Mouse (Mus musculus) retina, postnatal 7 days (tissue): ENCODE measurements around the gene Celsr1.
"Not testable (repeated sequence)": the region's sequence is repeated elsewhere in the genome, so short reads cannot be mapped to it uniquely, and the experiment has no call there.

Experiments used
- DNase-seq: peaks from one replicate; pipeline ENCODE4 v3.0.0-alpha.2; 2012; ENCODE audit warnings: low read depth, low spot score

The Celsr1 gene

DNA sequence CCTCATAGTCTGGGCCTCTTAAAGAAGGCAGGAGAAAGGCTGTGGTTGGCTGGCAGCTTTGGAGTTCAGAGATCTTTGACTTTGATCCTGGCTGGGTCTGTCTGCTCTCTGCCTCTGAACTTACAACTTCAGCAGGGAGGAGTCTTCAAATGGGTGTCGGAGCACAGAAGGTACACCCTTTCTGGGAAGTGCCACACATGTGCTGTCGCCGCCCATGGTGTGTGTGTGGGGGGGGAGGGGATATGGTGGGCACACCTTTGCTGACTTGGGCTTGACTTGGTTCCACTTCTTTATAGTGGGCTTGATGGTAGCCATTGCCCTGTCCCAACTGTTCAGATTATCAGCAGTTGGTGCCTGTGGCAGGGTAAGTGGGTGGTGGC, 31.3 kb upstream of the Celsr1 start:
- DNase-seq, result no peak

DNA sequence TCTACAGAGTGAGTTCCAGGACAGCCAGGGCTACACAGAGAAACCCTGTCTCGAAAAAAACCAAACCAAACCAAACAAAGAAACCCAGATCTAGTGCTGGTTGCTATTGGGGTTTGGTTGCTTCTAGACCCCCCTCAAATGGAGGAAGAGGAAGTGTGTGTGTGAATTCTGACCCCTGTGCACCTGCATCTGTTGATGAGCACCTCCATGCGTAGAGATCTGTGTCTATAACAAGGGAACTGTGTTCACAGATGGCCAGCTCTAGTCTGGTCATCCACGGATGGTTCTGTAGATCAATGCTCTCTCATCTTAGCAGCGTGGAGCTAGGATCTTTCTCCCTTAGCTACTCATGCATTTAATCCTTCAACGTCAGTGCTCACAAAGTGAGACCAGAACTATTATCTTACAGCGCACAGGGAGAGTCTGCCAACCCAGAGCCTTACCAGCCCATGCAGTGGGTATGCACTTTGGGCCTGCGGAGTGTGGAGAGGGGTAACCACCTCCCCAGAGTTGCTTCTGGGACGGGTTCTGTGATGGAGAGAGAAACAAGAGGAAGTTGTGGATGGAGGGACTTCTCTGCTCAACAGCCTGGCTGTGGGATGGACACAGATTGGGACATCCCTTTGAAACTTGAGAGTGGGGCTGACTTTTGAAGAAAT, 30.7 kb upstream of the Celsr1 start:
- no peak for DNase-seq

DNA sequence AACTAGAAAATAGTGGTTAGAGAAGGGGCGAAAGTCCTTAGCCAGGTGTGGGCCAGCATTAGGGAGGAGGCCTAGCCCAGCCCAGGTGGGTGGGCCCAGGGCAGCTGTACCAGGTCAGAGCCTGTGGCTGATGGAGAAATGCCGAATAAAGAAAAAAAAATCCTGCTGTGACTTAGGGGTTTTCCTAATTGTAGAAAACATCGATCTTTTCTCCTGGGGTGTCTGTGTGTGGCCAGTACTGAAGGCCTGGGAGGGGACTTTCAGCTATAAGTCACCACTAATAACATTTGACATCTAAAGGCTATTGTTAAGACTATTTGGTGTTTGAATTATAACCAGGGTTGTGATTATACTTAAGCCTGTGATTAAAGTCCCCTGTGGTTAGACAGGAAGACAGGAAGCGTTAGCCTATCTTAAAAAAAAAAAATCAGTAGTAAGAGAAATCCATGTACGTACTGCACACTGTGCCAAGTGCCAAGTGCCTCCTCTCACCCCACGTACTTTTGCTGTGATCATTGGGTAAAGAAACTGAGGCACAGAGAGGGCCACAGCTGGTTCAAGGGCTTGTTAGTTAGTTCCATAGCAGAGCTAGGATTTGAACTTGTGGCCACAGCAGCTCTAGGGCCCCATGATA, 28.4 kb upstream of the Celsr1 start:
- no peak for DNase-seq

DNA sequence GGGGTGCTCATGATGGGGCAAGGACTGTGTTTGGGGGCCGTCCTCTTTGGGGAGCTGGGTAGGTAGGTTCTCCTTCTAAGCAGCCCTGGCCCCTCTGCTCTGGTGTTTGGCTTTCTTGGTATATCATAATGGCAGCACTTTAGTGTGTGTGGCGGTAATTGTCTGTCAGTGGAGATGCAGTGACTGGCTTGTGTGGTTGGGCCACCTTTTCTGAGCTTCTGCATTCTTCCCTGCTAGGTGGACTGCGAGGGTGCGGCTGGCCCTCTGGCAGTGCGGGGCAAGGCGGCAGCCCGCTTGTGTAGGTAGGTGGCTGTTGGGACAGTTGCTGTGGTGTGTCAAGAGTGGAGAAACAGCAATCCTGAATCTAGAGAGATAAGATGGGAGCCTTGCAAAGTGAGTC, 27.6 kb upstream of the Celsr1 start:
- DNase-seq, result no peak

DNA sequence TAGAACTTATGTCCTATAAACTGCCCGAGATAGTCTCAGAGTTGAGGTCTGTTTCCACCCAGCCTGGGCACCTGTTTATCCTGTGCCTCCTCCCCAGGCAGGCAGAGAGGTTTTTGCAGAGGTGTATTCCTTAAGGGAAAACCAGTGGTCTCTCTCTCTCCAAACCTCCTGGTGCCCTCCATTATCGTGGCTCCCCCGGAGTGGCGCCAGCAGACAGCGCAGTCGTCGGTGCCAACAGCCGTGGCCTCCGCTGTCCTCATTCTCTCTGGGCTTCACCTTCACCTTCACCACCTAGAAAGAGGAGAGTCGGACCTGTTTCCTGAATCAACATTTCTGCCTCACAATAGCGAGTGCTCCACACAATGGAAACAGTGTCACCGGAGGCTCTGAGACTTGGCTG, 27.0 kb upstream of the Celsr1 start:
- no peak for DNase-seq

DNA sequence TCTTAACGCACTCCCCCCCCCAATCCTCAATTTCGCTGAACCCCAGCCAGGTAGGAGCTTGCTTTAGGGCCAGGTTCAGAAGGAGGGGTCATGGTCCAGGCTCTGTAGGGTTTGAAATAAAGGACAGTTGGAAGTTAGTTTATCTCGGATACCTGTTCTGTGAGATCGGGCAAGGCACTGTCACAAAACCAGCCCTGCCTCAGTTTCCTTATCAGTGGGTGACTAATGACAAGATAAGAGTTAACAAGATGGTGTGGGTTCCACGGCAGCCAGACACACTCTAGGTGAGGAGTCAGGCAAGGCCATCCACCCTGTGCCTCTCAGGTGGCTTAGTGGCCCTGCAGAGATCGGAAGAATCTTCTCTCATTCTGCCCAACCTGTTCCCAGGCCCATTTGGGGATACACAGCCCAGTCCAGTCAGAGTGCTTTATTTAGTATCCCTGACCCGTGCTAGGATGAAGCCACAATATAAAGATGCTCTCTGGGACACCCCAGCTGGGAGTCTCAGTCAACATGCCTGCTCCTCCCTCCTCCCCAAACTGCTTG, 26.3 kb upstream of the Celsr1 start:
- DNase-seq, result no peak

DNA sequence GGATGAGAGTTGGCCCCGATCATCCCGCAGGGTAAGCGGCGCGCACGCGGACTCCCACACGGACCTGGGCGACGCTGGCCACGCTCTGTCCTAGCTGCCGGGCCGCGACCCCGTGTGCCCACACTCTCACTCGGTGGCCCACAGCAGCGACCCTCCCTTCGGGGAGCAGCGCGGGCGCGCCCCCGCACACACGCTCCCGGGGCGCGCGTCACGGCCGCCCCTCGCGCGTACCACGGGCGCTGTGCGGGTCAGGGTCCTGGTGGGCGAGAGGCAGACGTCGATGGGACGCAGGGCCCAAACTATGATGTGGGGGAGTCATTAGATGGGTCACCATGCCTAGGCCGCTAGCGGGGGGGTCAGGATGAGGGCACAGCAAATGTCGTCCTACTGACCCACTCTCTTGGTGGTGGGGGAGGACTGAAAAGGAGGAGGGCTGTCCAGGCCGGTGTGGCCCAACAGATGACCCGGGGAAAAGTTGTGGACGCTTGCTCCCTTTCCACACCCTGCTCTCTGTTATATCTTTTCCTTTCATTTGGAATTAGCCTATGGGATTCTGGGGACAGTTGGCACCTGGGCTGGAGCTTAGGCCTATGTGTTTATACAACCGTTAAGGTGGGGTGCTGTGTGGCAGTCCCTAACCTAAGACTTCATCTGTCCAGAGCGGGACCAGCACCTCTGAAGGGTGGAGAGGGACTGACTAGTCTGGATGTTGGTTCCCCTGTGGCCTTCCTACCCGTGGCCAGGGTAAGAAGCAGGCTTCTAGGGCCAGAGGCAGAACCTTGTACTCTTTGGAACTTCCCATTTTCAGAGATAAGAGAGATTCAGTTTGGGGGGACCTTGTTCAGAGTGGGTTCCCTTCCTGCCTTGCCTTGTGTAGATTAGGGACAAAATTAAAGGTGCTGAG, 25.6 kb upstream of the Celsr1 start:
- no peak for DNase-seq

DNA sequence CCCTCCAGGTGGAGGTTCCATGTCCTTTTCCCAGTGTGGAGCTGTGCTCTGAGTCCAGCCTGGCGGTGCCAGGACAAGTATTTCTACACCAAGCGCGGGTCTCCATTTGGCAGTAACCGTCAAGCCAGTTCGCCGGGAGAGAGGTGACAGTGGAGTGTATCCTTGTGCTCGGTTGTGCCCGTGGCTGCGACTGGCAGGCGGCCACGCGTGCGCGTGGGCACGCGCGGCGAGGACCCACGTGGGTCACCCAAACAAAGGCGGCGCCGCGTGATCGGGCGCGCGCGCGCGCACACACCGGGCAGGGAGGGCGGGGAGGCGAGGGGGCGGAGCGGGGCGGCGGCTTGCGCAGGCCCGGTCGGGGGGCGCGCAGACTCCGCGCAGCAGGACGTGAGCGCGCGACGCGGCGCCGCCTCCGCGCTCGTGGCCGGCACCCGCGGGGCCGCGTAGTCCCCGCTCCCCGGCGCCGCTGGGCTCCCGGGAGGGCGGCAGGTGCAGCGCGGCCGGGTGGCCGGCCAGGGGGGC, 24.9 kb upstream of the Celsr1 start:
- peak; percentile 75 for DNase-seq

DNA sequence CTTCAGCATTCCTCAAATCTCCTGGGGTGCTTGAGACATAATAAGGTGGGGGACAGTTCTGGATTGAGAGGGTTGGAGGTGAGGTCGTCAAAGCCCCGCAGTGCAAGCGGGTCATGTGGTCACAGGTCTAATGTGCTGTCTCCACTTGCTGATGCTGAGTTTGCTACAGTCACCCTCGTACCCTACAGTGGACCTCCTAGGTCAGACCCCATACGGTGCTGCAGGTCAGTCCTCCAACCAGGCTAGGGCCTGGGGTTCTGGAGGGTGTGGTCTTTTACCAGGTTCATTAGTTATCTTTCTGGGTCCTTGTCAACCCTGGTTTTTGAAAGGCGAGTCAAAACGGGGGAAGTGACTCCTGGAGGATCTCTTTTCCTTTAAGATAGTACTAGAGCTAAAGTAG, 24.3 kb upstream of the Celsr1 start:
- no peak for DNase-seq

DNA sequence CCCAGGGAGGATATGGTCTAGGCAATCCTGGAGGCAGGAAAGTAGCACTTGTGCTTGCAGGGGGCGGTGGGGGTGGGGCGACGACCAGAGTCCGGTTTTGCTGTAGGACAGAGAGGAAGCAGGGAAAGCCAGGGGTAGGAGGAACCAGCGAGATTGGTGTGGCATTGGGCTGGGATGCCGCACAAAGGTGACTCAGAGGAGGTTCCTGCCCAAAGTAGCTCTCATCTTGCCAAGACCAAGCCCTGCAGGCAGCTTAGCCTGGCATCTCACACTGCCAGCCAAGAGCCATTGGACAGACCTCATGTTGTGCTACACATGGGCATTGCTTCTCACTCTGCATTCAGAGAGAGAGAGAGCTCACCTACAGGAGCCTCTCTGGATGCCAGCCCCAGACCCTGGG, 23.8 kb upstream of the Celsr1 start, which contains the start of gene Gramd4:
Gene Gramd4 (plus strand): TSS at position 283 of the 400 bp plus-strand sequence.
- DNase-seq, result no peak

DNA sequence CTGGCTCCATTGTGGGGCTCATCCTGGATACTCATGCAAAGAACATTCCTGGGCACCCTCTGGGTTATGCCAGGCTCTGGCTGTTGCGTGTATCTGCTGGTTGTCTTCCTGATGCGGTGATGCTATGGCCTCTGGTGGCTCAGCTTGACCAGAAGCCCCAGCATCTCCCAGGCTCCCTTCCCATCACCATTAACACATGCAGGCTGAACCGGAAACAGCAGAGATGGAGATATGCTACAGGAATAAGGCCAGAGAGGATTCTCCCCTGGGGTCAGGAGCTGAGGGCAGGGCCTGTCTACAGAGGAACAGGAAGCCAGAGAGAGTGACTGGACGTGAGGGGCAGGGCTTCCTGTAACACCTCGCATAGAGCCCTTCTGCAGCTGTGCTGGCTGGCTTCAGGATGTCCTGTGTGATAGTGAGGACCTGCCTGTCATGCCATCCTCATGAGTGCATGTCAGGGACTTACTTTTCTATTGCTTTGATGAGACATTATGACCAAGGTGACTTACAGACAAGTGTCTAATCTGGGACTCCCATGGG, 22.7 kb upstream of the Celsr1 start:
- DNase-seq, result no peak

DNA sequence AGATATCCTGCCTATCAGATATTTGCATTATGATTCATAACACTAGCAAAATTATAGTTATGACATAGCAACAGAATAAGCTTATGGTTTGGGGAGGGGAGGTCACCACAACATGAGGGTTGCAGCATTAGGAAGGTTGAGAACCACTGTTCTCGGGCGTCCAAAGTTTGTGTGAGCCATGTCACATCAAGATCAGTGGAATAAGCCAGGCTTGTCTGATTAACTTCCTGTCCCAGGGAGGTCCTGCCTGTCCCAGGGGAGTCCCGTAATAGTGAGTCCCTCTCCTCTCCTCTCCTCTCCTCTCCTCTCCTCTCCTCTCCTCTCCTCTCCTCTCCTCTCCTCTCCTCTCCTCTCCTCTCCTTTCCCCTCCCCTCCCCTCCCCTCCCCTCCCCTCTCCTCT, 21.3 kb upstream of the Celsr1 start:
- DNase-seq, result not testable (repeated sequence)

DNA sequence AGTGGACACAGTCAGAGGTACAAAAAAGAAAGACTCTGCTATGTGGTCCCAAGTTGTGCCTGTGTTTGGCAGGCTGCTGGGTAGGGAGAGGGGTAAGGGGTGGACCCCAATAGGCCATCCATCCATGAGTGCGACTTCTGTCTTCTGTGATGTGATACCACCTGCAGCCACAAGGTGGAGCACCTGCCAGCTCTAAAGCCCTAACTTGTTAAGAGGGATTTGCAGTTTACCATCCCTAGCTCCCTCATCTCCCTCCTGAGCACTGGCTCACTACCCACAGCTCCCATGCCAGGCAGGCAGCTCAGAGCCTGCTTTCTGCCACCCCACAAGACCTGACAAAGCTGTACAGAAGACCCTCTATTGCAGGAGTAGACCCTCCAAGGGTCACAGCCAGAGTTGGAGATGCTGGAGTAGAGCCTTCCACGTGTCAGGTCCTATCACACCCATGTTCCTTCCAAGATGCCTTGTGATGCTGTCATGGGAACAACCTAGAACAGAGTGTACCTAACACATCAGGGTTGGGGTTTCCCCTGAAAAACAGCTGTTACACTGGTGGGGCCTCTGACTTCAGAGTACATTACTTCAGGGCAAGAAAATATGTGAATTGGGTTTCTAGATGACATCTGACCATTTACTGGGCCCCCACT, 20.4 kb upstream of the Celsr1 start:
- DNase-seq, result peak; percentile 76

DNA sequence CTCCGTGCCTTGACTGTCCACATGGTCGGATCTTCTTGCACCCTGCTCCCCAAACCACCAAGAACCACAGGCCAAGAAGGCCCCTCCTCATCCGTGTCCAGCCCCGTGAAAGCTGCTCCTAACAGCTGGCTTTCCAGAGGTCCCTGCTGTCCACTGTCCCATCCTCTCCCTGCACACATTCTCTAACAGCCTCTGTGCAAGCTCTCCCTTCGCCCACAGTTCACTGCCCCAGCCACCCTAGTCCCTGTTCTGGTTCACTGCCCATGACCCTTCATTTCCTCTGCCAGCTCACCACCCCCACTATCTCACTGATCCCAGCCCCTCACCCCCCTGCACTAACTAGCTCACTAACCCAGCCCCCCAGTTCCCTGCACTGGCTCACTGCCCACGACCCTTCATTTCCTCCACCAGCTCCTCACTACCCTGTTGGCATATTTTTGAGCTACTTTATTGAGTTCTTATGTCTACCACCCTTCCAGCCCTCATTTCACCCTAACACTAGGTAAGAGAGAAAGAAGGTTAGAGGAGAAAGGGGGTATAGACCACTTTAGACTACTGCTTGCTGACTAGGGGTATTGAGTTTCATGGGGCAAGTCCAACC, 18.4 kb upstream of the Celsr1 start:
- DNase-seq, result no peak

DNA sequence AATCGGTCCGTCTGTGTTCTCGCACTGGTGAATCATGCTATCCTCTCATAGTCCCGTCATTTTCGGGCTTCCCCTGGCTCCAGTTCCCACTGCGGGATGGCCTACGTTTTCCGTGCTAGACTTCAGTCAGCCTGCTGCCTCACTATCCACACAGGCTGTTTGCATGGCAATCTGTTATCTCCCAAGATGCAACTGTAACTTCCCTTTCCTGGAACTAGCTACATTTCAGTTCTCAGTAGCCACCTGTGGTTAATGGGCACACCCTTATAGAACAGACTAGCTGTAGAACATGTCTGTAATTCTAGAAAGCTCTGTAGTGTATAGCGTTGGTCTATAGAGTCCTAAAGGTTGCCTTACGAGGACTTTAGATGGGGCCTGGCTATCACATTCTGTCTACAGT, 17.6 kb upstream of the Celsr1 start:
- DNase-seq, result no peak

DNA sequence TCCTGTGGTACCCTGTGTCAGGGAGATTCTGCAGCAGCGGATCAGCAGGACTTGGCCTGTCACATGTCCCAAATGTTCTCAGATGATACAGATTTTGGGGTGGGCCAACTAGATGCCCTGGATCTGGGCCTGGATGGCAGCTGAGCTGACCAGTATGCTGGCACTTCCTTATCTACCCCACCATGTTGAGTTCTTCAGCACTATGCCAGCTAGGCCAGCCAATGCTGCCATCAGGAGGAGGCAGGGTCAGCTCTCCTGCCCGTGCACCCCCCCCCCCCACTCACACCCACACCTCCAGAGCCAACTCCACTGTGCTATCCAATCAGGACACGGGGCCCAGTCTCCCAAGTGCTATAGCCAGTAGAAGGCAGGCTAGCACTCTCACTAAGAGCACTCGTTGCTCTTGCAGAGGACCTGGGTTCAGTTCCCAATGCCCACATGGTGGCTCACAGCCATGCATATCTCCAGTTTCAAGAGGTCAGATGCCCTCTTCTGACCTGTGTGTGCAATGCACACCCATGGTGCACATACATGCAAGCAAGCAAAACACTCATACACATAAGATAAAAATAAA, 16.7 kb upstream of the Celsr1 start:
- DNase-seq, result no peak

DNA sequence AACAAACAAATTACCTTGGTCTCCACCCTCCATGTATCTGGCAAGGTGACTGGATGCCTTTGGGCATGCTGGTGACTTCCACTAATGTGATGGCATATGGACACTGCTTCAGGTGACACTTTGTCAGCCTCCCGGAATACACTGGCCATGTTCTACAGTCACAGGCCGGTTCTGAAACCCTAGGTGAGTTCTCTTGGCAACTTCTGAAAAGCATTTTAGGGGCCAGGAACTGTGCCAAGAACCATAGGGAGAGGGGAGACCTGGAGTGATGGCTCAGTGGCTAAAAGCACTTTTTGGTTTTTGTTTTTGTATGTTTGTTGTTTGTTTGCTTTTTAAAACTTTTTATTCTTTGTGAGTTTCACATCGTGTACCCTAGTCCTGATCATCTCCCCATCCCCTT, 15.9 kb upstream of the Celsr1 start:
- DNase-seq, result no peak

DNA sequence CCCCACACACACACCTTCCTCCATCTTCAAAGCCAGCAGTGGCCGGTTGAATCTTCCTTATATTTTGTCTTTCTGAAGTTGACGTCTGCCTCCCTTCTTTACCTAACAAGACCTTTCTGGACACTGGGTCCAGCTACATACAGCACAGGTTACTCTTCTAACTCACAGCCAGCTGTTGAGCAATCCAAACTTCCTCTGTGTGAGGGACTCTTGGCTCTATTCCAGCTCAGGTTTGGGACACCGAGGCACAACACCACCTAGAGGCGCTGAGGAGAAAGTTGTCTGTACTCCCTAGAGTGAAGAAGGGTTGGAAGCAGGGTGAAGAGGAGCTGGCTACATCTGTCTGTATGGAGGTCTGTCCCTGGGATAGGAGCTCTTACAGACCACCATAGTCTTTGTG, 8.8 kb upstream of the Celsr1 start:
- no peak for DNase-seq

DNA sequence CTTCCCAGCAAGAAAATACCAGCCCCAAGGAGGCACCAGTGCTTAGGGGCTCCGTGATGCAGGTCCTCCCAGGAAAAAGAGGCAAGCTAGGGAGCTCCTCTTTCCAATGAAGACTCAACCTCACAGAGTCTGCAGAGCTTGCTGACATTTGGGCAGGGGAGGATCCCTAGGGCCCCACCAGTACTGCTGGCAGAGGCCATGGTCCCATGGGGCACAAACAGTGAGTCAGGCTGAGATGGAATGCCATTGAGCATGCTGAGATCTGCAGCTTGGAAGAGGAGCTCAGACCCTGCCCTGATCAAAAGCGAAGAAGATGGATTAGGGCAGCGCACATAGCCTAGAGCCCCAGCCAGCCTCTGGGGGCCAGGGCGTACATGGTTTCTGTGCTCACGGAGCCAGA, 7.8 kb upstream of the Celsr1 start:
- DNase-seq, result no peak

DNA sequence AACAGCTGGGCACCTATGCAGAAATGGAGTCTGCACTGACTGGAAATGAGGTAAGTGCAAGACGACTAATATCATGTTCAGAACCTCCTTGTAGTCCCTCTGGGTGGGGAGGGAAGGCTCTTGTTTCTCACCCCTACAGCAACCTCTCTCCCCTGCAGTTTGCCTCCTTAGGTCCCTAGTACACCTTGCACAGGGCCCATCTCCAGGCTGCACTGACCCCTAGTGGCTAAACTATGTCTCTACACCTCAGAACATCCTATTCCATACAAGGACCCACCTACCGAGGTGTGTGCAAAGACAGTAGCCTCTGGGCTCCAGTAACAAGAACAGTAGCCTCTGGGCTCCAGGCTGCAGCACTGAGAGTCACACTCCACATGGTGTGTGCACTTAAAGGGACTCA, 5.2 kb upstream of the Celsr1 start:
- DNase-seq, result peak; percentile 63

DNA sequence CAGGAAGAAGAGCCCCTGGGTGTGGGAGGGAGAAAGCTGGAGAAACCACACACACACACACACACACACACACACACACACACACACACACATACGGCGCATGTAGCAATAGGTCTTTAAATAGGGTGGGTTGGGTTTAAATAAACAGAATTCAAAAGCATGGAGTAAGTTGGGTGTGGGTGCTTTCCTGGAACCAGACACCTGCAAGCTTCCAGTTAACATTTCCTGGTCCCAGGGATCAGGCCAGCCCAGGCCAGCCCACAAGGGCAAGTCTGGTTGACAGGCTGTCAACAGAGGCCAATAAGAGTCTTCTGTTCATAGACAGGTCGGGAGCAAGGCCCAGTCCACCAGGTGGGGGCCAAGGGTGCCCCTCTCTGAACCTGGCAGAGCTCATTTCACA, 2.3 kb upstream of the Celsr1 start:
- no peak for DNase-seq
